Mouse (Mus musculus) liver (tissue): ENCODE measurements at regions not wholly inside any gene's neighbourhood (a gene's known extent, or its start where the extent isn't known, plus 50 kb on each side); places are given as distances from the start of the nearest gene placed in this dataset.
A peak's percentile ranks its signal among the peaks of the same experiment; 100 is the strongest.

ENCODE experiments used
- DNase-seq: peaks from one replicate; pipeline ENCODE4 v3.0.0-alpha.2; 2020; ENCODE audit warnings: mixed read lengths

DNA sequence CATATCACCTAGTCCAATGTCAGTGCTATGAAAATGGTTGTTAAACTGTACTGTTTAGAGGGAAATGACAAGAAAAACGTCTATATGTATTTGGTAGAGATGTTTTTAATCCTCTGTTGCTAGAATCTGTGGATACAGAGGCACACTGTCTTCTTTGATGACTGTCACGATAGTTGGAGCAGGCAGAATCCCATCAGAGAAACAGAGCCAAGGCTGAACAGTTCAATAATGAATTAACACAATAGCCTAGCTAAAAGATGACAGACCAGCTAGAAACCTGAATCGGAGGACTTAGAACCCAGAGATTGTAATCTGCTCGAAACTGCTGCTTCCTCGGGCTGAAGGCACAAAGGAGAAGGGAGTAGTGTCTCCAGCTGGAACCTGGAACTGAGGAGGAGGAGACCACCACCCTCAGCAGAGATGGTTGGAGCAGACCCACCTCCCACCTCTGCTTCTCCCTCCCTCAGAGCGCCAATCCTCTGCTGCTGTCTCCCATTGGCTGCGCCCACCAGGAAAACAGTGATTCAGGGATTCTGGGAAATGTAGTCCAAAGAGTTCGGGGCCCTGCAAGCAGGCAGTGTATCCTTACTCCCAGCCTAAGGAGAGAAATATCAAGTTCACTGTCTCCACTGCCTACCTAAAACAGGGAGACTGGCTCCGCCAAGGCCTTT is 98.2 kb upstream of the Mgme1 start:
- DNase-seq, result peak; percentile 46

DNA sequence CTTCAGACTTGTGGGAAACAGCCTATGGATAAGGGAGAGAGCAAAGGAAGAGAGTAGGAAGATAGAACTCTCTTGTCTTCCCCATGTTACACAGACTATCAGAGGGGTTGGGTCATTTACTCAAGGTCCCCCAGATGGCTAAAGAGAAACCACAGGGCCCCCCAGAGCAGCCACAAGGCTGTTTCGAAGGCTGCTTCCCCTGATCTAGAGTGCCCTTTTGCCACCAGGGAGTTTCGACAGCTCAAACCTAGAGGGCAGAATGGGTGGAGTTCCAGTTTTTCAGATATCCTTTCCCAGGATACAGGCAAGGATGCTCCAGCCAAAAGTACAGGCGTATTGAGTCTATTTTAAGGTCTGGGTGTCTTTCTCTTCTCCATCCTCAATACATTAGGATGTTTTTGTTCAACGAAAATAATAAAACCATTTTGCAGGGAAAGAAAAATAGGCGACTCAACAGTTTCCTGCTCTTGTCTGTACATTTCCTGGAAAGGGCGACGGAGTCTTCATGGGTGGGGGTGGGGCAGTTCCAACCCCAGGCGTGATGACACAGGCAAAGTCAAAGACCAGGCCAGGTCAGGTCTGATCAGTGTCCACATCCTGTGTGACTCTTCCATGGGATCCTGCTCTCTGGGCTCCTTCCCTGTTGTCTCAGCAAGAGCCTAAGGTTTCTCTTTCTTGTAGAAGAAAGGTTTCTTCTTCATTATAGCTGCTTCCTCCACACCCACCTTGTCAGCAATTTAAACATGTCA is 96.9 kb upstream of the Mgme1 start:
- DNase-seq, result peak; percentile 25

DNA sequence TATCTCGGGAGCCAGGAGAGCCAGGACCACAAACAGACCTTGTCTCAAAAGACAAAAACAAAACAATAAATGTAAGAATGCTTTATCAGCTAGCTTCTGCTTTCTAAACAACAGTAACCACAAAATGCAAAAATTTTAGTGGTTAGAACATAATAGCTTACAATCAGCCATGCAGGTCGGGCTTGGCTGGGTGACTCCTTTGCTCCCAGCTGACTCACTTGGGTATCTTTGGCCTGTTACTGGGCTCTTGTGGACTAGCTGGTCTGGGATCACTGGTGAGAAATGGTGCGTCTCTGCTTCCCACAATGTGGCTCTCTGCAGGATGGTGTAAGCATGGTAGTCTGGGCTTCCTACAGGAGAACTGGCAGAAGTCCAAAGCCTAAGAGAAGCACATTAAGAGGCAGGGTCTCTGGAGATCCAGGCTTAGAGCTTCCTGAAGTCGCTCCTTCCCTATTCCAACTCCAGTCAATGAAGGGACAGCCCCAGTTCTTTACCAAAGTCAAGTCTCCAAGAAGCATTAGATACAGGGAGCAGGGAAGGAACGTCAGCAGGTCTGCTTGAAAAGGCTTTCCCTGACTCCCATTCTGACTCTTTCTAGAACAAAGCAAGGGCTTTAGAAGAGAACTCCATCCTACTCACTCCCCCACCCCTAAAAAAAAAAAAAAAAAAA is 96.0 kb upstream of the Mgme1 start:
- DNase-seq, result no peak

DNA sequence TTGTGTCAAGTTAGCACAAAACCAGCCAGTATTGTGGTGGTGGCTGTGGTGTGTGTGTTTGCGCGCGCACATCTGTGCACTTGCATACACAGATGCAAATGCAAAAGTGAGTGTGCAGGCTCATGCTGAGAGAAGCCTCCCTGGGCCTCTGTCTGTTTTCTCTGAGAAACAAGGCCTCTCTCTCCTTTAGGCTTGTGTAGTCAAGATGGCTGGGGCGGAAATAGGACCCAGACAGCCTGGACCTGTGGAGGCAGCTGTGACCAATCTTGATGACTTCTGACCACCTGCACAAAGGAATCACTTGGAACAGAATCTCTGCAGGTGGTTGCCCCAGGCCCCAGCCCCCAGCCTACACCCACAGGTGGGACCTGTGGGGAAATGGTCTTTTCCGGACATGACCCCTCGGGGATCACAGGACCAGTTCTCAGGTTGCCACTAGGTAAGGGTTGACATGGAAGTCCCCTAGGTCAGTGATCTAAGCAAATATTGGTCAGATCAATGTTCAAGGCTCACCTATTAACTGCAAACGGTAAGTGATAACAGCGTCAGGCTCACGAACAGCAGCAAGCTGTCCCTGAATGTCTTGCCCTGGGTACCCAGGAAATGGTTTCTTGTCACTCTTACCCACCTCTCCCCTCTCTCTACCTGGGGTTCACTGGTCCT is 93.8 kb upstream of the Mgme1 start:
- no peak for DNase-seq

DNA sequence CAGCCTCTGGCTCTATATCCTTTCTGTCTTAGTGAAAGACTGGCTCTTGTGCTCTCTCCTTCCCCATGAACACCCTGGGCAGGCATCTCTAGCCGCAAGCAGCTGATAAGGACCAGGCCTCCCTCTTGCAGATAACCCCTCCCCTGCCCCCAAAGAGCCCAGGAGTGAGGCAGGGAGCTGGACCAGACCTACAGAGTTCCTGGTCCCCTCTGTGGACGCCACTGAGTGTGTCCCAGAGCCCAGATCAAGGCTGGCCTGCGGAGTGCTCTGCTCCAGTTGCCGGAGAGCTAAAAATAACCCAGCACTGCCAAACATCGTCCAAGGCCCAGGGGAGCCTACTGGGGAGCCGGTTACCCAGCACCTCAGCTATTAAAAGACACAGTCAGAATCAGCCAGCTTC is 93.2 kb upstream of the Mgme1 start:
- peak; percentile 55 for DNase-seq

DNA sequence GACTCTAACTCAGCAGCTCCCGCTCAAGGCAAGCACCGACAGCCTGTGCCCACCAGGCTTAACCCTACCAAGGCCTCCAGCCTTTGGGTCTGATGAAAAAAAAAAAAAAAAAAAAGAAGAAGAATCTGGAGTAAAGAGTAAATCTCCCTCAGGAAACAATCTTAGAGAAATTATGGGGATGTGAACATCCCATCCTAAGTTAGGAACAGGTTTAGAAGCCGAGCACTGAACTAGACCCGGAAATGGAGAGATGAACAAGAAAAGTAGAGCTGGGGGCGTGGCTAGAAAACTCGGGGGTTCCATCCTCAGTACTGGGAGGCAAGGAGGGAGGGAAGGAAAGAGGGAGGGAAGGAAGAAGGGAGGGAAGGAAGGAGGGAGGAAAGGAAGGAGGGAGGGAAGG is 92.5 kb upstream of the Mgme1 start:
- DNase-seq, result no peak

DNA sequence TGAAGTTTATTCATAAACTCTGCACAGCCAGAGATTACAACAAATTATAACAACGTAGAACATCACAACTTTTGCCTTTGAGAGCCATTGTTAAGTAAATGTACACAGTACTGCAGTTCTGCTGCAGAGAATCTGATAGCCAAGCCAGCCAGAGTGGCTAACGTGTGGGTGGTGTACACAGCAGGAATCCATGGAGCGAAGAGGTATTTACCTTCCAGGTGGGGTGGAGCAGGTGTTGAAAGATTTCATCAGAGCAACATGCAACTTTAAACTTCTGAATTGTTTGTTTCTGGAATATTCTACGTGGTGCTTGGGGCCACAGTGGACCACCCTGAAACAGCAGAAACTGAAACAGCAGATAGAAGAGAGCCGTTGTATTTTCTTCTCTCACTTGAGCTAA is 88.4 kb upstream of the Mgme1 start:
- no peak for DNase-seq

DNA sequence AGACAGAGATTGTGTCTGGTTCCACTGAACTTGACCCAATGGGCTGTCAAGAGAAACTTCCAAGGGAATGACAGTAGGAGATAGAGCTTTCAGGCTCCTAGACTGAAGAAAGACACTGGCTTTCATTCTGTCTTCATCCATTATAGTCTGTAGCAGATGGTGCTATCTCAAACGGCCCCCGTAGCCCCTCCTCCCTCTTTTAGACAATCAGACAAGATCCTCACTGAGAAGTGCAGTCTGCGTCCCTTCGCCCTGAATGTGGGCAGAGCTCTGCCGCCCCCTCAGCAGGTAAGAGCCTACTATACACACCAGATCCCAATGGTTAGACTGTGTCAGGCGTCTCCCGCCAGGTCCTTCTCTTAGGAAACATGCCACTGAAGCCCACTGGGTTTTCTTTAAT is 87.9 kb upstream of the Mgme1 start:
- DNase-seq, result no peak

DNA sequence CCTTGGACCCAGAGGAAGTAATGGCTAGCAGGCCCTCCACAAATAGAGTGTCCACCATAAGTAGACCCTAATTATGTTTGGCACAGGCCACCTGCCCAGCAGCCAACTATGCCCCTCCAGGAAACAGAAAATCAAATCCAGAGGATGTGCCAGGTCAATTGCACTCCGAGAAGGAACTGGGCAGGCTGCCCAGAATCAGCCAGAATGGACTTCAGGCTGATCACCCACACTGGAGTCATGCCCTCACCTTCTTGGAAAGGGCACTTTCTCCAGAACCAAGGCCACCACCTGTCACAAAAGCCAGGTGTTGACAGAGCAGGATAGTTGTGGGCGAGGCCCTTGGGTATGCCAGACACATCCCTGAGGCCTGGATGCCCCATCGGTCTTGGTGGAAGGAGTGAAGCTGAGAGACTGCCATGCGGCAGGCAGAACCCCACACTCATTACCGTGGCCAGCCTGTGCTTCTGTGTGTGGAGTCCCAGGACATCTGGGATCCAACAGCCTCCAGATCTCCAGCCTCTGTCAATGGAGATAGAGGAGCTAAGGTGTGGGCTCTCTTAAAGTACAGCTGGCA is 87.0 kb upstream of the Mgme1 start:
- no peak for DNase-seq

DNA sequence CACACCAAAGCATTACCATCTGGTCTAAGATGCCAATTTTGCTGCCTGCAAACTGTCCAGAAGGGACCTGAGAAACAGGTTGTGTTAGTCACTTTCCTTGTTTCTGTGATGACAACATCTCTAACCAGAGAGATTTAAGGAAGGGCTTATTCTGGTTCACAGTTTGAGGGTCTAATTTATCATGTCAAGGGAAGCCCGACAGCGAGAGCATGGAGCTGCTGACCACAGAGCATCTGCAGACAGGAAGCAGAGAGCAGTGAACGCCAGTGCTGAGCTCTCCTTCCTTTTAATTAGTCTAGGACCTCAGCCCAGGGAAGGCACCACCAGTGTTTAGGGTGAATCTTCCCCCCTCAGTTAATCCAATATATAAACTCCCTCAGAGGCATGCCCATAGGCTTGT is 85.3 kb upstream of the Mgme1 start:
- no peak for DNase-seq

DNA sequence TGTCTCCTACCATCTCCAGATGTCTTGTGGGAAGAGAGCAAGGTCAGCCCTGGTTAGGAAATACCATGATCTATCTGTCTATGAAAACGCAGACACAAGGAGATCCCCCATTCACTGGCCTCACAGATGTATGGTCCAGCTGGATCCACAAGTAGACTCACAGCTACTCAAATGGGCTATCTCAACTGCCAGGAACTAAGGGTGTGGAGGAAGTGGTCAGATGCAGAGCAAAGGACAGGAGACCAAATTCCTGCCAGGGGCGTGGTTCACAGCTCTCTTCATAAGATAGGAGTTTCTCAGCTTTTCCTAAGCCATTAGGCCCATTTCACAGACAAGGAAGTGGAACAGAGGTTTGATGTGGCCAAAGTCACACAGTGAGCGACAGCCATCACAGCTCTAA is 84.0 kb upstream of the Mgme1 start:
- DNase-seq, result no peak

DNA sequence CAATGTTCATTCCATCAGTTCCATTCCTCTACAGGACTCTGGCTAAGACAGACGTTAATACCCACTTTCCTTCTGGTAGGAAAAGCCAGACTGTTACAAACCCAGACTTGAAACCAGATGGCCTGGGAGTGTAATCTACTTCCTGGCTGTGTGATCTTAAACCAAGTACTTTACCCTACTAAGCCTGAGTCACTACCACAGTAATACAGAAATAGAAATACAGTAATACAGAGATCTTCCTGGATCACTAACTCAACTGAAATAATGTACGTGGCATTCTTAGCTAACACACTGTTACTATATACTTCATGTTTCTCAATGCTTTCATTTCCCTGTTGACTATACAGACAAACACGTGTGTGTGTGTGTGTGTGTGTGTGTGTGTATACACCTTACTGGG is 82.4 kb upstream of the Mgme1 start:
- DNase-seq, result no peak

DNA sequence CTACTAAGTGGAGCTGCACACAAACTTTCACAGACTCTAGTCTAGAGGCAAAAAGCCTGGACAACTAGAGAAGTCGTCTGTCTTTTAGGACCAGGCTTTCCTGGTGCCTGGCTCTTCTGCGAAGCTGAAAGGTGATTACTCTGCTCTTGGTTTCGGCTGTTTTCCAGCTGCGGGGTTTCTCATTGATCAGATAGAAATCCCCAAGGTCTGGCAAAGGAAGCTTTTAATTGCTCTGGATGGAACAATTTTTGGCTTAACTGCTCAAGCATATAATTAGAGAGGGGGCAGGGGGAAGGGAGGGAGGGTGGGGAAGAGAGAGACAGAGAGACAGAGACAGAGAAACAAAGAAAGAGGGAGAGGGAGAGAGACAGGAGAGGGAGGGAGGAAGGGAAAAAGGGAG is 82.0 kb upstream of the Mgme1 start:
- DNase-seq, result no peak

DNA sequence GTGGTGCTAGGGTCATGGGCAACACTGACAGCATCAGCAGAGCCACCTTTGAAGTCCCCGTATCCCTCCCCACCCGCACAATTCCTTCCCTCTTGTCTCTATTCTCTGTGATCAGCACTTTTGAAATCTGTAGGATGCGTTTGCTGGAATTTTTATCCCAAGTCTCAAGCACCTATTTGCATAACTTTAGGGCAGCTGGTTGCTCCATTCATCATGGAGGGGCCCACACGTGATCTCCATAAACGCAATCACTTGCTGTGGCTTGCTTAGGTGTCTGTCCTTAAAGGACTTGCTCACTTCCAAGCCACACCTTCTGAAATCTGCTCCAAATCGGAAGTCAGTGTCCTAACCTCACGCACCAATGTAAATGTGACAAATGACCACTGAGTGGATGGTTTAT is 80.7 kb upstream of the Mgme1 start:
- DNase-seq, result no peak

DNA sequence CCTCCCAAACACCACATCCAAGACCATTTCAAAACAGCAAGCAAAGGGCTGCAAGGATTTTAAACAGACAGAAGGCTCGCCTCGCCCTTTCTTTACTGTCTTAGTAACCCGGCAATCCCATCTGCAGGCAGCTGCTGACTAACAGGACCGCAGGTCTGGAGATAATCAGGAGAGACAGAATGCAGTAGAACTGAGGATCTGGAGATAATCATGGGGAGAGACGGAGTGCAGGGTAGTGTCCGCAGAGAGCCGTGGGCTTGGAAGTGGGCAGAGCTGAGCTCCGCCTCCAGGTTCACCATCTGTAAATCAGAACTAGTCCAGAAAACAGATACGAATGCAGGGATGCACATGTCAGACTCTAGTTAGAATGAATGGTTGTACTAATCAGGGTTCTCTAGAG is 79.4 kb upstream of the Mgme1 start:
- no peak for DNase-seq

DNA sequence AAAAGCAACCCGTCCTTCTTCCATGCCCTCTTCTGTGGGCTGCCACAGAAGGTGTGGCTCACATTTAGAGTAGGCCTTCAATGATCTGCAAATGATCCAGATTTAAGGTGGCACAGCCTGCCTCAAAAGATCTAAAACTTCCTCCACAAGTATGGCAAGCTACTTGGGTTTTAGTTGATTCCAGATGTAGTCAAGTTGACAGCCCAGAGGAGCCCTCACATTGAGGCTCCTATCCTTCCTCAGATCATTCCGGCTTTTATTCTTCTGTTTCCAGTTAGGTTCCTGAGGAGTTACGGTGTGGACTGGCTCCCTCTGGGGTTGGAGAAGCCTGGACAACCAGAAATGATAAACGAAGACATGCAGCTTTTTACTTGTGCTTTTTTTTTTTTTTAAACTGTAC is 78.8 kb upstream of the Mgme1 start:
- no peak for DNase-seq

DNA sequence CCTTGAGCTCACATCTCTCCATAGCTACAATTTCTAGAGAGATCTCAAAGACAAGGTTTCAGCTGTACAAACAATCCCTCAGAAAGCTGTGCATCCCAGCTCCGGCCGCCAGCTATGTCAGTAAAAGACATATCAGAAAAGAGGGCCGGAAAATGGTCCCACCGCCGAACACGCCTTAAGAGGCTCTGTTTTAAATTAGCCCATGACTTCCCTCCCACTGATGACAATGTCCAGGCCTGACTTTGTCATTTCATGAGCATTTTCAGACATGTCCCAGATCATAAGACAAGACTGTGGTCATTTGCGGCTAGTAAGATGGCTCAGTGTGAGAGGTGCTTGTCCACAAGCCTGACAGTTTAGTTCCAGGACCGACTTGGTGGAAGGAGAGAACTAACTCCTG is 78.0 kb upstream of the Mgme1 start:
- no peak for DNase-seq

DNA sequence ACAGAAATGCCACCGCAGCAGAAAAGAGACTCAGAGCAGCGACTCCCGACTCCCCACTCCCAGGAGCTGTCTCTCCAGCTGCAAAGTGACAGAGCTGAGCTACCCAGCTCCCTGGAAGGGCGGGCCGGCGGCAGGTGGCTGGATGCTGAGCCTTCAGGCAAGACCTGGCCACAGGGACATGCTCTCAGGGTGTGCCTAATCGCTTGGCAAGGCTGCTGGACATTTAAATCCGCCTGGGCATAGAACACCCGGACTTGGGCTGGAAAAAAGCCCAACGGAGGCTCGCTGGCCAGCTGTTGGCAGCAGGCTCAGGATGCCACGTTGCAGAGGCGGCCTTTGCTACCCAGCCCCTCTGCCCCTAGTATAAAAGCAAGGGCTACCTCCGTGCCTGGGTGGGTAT is 74.6 kb upstream of the Mgme1 start:
- DNase-seq, result no peak

DNA sequence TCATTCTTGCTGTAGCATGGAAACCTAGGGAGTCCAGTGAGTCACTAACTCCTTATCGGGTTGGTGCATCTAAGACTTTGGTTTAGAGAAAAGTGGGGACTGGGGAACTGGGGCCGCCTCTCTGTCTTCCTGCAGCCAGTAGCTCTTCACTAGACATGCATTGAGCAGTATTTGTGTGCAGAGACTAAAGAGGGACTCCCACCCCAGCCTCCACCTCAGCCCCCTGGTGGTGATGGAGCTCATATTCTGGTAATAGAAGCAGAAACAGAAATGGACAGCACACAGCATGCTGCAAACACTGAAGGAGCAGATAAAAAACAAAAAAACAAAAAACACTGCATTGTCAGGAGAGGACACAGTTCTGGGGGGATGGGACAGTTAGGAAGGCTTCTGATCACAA is 73.3 kb upstream of the Mgme1 start:
- DNase-seq, result peak; percentile 49

DNA sequence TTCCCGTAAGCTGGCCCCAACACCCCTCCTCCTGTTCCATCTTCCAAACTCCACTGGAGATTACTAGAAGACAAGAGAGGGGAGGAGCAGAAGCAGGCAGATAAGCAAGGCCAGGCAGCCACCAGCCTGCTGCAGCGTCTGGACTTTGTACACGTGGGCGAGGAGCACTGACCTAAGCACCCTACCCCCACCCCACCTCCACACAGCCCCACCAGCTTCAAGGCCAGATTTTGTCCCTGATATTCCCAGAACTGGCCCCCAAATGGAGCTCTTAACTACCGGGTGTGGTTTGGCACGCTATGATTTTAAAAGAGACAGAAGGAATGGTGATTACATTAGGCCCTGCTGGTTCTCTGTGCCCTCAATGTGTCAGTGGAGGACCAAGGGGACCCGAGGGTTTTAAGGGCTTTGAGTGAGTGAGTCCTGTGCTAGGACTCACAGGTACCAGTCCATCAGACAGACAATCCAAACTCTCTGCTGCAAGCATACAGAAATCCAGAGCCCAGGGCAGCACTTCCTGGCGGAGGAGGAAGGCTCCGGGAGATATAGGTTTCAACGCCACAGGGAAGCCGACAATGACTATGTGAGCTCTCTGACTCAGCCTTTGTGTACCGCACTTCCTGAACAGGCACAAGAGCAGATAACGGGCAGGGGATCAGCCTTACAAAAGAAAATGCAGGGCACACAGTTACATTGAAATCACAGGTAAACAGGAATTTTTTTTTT is 72.0 kb upstream of the Mgme1 start:
- DNase-seq, result peak; percentile 52
